Mouse (Mus musculus): ENCODE results near the gene Map3k6. TPM values are rescaled to one million over a fixed set of nuclear protein-coding genes. Genes with fewer than 3 reads are reported as not detected.

Gene Map3k6
- total RNA-seq, 1 experiment, result 2.7 TPM

DNA sequence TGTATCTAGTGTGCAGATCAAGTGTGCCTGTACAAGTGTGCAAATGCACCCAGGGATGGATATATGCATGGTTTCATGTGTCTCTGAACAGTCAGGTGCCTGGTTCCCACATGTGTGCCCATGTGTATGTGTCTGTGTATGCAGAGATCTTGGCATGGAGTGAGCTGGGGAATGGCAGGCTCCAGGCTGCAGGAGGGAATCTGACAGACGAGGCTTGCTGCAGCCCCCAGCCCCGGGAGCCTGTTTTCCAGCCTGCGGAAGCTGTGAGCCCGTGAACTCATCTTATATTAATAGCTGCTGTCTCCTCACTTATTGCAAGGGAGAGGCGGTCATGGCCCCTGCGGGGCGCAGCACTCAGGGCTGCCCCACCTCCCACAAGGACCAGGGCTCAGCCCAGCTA lies 36.2 kb upstream of the Map3k6 start:
- no peaks in the 10 kb centered on the region for H3K36me3 ChIP-seq (ENCODE audit: control insufficient read depth, insufficient read depth, low read length, poor library complexity, severe bottlenecking)
- no peak overlapping the region for H3K27ac ChIP-seq (ENCODE audit: insufficient read depth, low read depth, low read length, poor library complexity, severe bottlenecking)
- H3K9ac ChIP-seq (ENCODE audit: insufficient read depth, low read depth, low read length, poor library complexity, severe bottlenecking), result no peak overlapping the region
- TF ChIP-seq ZC3H11A (IDR thresholded peaks at IDR 0.05; ENCODE audit: borderline replicate concordance, low read depth, low read length), result no peak
- TF ChIP-seq MAFK (IDR thresholded peaks at IDR 0.05; ENCODE audit: insufficient read depth, low read depth, low read length), result no peak
- no peak for TF ChIP-seq ZNF384 (IDR thresholded peaks at IDR 0.05; ENCODE audit: low read depth, low read length)
- TF ChIP-seq CHD2 (IDR thresholded peaks at IDR 0.05; ENCODE audit: low read depth, low read length), result no peak
- no peak for TF ChIP-seq HCFC1 (IDR thresholded peaks at IDR 0.05; ENCODE audit: borderline replicate concordance, insufficient read depth, low read length)
- H3K9me3 ChIP-seq (ENCODE audit: control insufficient read depth, insufficient read depth, low read depth, low read length), result no peaks in the 10 kb centered on the region
- in situ Hi-C loops (cut with MboI; ENCODE audit: low sequenced_read_pairs in 2 of 2, unreplicated experiment in 2 of 2), result no loop called here
- H3K4me1 ChIP-seq (ENCODE audit: control insufficient read depth in 2 of 2, insufficient read depth in 2 of 2, low read length in 2 of 2, poor library complexity in 1 of 2), result peaks cover 3 to 24% of the 10 kb centered on the region in 2 experiments; a peak in 3 of 4 replicates
- H3K4me3 ChIP-seq (ENCODE audit: insufficient read depth in 1 of 2, low read depth in 1 of 2, low read length in 2 of 2, poor library complexity in 1 of 2, severe bottlenecking in 1 of 2), result no peak overlapping the region
- no peak for DNase-seq (ENCODE audit: low read depth, low spot score)

DNA sequence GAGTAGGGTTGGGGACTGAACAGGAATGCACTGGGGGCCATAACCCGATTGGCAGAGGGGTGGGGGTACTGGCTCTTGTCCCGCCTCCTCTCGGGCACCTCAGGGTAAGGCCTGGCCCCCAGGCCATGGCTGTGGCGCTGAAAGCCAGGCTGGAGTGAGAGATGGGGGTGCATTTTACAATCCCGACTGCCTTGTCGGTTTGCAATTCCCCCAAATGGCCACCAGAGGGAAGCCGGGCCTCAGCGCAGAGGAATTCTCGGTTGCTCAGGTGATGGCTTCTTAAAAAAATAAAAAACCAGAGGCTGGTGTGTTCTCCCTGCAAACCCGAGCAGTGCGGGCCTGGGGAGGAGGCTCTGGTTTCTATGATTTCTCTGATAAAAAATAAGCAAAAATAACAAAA lies 31.3 kb upstream of the Map3k6 start:
- H3K9ac ChIP-seq (ENCODE audit: insufficient read depth, low read depth, low read length, poor library complexity, severe bottlenecking), result no peak overlapping the region
- H3K36me3 ChIP-seq (ENCODE audit: control insufficient read depth, insufficient read depth, low read length, poor library complexity, severe bottlenecking), result no peaks in the 10 kb centered on the region
- in situ Hi-C loops (cut with MboI; ENCODE audit: low sequenced_read_pairs in 2 of 2, unreplicated experiment in 2 of 2), result no loop called here
- H3K4me3 ChIP-seq (ENCODE audit: insufficient read depth in 1 of 2, low read depth in 1 of 2, low read length in 2 of 2, poor library complexity in 1 of 2, severe bottlenecking in 1 of 2), result no peak overlapping the region
- H3K4me1 ChIP-seq (ENCODE audit: control insufficient read depth in 2 of 2, insufficient read depth in 2 of 2, low read length in 2 of 2, poor library complexity in 1 of 2), result peaks cover 0 to 14% of the 10 kb centered on the region in 2 experiments; a peak in 1 of 4 replicates
- peak; percentile 97 for TF ChIP-seq ZNF384 (IDR thresholded peaks at IDR 0.05; ENCODE audit: low read depth, low read length)
- no peak for TF ChIP-seq CHD2 (IDR thresholded peaks at IDR 0.05; ENCODE audit: low read depth, low read length)
- no peak for TF ChIP-seq MAFK (IDR thresholded peaks at IDR 0.05; ENCODE audit: insufficient read depth, low read depth, low read length)
- TF ChIP-seq HCFC1 (IDR thresholded peaks at IDR 0.05; ENCODE audit: borderline replicate concordance, insufficient read depth, low read length), result no peak
- 0 out of 2 replicates have a peak, but pooled peaks have one; percentile 40 for TF ChIP-seq ZC3H11A (IDR thresholded peaks at IDR 0.05; ENCODE audit: borderline replicate concordance, low read depth, low read length)
- no peak overlapping the region for H3K27ac ChIP-seq (ENCODE audit: insufficient read depth, low read depth, low read length, poor library complexity, severe bottlenecking)
- DNase-seq (ENCODE audit: low read depth, low spot score), result no peak
- H3K9me3 ChIP-seq (ENCODE audit: control insufficient read depth, insufficient read depth, low read depth, low read length), result no peaks in the 10 kb centered on the region

DNA sequence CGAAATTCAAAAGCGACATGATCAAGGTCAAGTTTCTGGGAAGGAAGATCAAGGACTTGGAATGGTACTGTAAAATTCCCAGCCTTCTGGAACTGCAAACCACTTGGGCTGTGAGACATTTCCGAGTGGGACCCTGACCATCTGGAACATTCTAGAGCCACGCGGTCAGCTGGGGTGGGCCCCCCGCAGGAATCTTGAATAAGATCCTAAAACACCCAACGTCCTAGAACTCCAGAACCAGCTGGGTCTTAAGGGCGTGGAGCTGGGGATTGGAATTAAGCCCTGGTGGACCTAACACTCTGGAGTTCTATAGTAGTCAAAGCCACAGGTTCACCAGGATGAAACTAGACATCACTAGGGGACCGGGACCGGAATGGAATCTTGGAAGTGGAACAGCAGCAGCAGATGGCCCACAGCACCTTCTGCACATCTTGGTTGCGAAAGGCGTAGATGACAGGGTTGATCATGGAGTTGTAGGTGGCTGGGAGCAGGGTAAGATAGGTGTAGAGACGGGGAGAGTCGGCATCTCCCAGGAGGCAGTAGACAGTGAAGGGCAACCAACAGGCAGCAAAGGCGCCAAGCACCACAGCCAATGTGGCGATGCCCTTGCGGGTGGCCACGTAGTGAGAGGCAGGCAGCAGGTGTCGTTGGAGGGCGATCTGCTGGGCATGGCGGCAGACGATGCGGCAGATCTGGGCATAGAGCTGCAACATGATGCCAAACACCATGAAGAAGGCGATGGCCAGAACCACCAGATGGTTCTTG lies 30.4 kb upstream of the Map3k6 start:
- in situ Hi-C loops (cut with MboI; ENCODE audit: low sequenced_read_pairs in 2 of 2, unreplicated experiment in 2 of 2), result no loop called here
- DNase-seq (ENCODE audit: low read depth, low spot score), result no peak
- H3K4me3 ChIP-seq (ENCODE audit: insufficient read depth in 1 of 2, low read depth in 1 of 2, low read length in 2 of 2, poor library complexity in 1 of 2, severe bottlenecking in 1 of 2), result no peak overlapping the region
- H3K36me3 ChIP-seq (ENCODE audit: control insufficient read depth, insufficient read depth, low read length, poor library complexity, severe bottlenecking), result no peaks in the 10 kb centered on the region
- peaks cover 0 to 12% of the 10 kb centered on the region in 2 experiments; a peak in 1 of 4 replicates for H3K4me1 ChIP-seq (ENCODE audit: control insufficient read depth in 2 of 2, insufficient read depth in 2 of 2, low read length in 2 of 2, poor library complexity in 1 of 2)
- H3K27ac ChIP-seq (ENCODE audit: insufficient read depth, low read depth, low read length, poor library complexity, severe bottlenecking), result no peak overlapping the region
- H3K9ac ChIP-seq (ENCODE audit: insufficient read depth, low read depth, low read length, poor library complexity, severe bottlenecking), result no peak overlapping the region
- TF ChIP-seq MAFK (IDR thresholded peaks at IDR 0.05; ENCODE audit: insufficient read depth, low read depth, low read length) (no peak), ZNF384 (IDR thresholded peaks at IDR 0.05; ENCODE audit: low read depth, low read length) (no peak), HCFC1 (IDR thresholded peaks at IDR 0.05; ENCODE audit: borderline replicate concordance, insufficient read depth, low read length) (no peak), ZC3H11A (IDR thresholded peaks at IDR 0.05; ENCODE audit: borderline replicate concordance, low read depth, low read length) (no peak), CHD2 (IDR thresholded peaks at IDR 0.05; ENCODE audit: low read depth, low read length) (no peak)
- no peaks in the 10 kb centered on the region for H3K9me3 ChIP-seq (ENCODE audit: control insufficient read depth, insufficient read depth, low read depth, low read length)

- TF ChIP-seq ZC3H11A (IDR thresholded peaks at IDR 0.05; ENCODE audit: borderline replicate concordance, low read depth, low read length) (no peak), HCFC1 (IDR thresholded peaks at IDR 0.05; ENCODE audit: borderline replicate concordance, insufficient read depth, low read length) (no peak), MAFK (IDR thresholded peaks at IDR 0.05; ENCODE audit: insufficient read depth, low read depth, low read length) (no peak), ZNF384 (IDR thresholded peaks at IDR 0.05; ENCODE audit: low read depth, low read length) (no peak), CHD2 (IDR thresholded peaks at IDR 0.05; ENCODE audit: low read depth, low read length) (no peak)
- Histone ChIP-seq H3K36me3 (ENCODE audit: control insufficient read depth, insufficient read depth, low read length, poor library complexity, severe bottlenecking) (no peaks in the 10 kb centered on the region), H3K9ac (ENCODE audit: insufficient read depth, low read depth, low read length, poor library complexity, severe bottlenecking) (no peak overlapping the region), H3K9me3 (ENCODE audit: control insufficient read depth, insufficient read depth, low read depth, low read length) (no peaks in the 10 kb centered on the region), H3K4me1 (ENCODE audit: control insufficient read depth in 2 of 2, insufficient read depth in 2 of 2, low read length in 2 of 2, poor library complexity in 1 of 2) (peaks cover 0 to 12% of the 10 kb centered on the region in 2 experiments; a peak in 1 of 4 replicates), H3K4me3 (ENCODE audit: insufficient read depth in 1 of 2, low read depth in 1 of 2, low read length in 2 of 2, poor library complexity in 1 of 2, severe bottlenecking in 1 of 2) (no peak overlapping the region), H3K27ac (ENCODE audit: insufficient read depth, low read depth, low read length, poor library complexity, severe bottlenecking) (no peak overlapping the region)
- DNase-seq (ENCODE audit: low read depth, low spot score), result no peak
- in situ Hi-C loops (cut with MboI; ENCODE audit: low sequenced_read_pairs in 2 of 2, unreplicated experiment in 2 of 2), result no loop called here
Observed at GRCm38 (mm10) chr4:133210788-133211390, 29.7 kb upstream of the Map3k6 start.

Data from ES-E14 (cell line).